In the genomic region with DNA sequence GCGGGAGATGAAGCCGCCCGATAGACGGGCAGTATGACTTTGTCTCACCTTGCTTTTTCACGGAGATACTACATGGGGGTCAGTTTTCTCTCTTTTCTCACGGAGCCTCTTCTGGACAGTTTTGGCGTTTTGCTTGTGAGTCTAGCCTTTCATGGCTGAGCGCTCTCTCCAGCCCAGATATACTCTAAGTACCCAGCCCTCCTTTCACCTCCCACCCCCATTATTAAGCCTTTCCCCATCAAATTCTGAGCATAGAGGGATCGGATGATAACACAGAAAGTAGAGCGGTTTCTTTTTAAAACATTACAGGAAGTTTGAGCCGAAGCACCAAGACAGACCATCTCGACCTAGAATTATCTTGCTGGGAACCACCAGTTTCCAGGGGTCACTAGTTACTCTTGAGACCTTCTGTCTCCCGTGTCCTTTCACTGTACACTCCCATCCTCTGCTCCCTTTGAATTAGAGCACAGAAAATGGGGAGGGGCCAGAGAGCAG, we compare ENCODE assay signal across 8 mouse cellular contexts. TPM values are rescaled to one million over a fixed set of nuclear protein-coding genes. Genes with fewer than 3 reads are reported as not detected.
DNase-seq lines count a peak whose midpoint lies in the region; ATAC-seq and TF ChIP-seq lines count a peak whose summit lies in the region.

No protein-coding gene starts in this region.

- no peaks in the 10 kb centered on the region for H3K9me3 ChIP-seq in kidney, embryonic 15.5 days (replicated peaks)
- no peaks in the 10 kb centered on the region for H3K9me3 ChIP-seq in hindbrain, embryonic 14.5 days (ENCODE audit: control insufficient read depth, low read length)
- no peaks in the 10 kb centered on the region for H3K9me3 ChIP-seq in midbrain, embryonic 14.5 days (ENCODE audit: control insufficient read depth, low read length)

- WGBS in kidney, embryonic 15.5 days, result 3% methylated on average over 13 of the region's 13 CpGs
- 2% methylated on average over 13 of the region's 13 CpGs for WGBS in hindbrain, embryonic 14.5 days
- WGBS in midbrain, embryonic 14.5 days, result 2% methylated on average over 13 of the region's 13 CpGs

- ATAC-seq in kidney, embryonic 15.5 days (replicated peaks; ENCODE audit: low FRiP score), result no peak; the same call in 1 of the 2 replicates
- ATAC-seq in hindbrain, embryonic 14.5 days (ENCODE audit: low FRiP score), result peak; percentile 7; the same call in 1 of the 2 replicates
- ATAC-seq in midbrain, embryonic 14.5 days (ENCODE audit: low FRiP score, low TSS enrichment), result peak; percentile 17; the same call in 1 of the 2 replicates

- H3K27me3 ChIP-seq in kidney, embryonic 15.5 days, result no peaks in the 10 kb centered on the region
- no peaks in the 10 kb centered on the region for H3K27me3 ChIP-seq in hindbrain, embryonic 14.5 days (ENCODE audit: control insufficient read depth, insufficient read depth, low read length)
- no peaks in the 10 kb centered on the region for H3K27me3 ChIP-seq in midbrain, embryonic 14.5 days (ENCODE audit: control insufficient read depth, insufficient read depth, low read length)

- no peak for TF ChIP-seq POLR2A in cortical plate, adult 2 months (IDR thresholded peaks at IDR 0.05; ENCODE audit: extremely low read depth, insufficient read depth, low read length)

- intact Hi-C loops in left cerebral cortex, postnatal 4 days (cut with DNase I), result loop anchor here (5.0 to 10.0 kb wide), 2 partner anchors 54 to 172 kb away; no protein-coding TSS in a partner anchor

- H3K27ac ChIP-seq in kidney, embryonic 15.5 days, result peak overlapping the region; percentile 93
- H3K27ac ChIP-seq in cortical plate, adult 2 months (ENCODE audit: insufficient read depth, low read length), result no peak overlapping the region
- peak overlapping the region; percentile 58; the same call in 1 of the 2 replicates for H3K27ac ChIP-seq in hindbrain, embryonic 14.5 days
- H3K27ac ChIP-seq in midbrain, embryonic 14.5 days (replicated peaks; ENCODE audit: low read depth, low read length), result peak overlapping the region; percentile 82

- peak overlapping the region; percentile 64 for H3K4me3 ChIP-seq in kidney, embryonic 15.5 days (replicated peaks)
- peak overlapping the region; percentile 92 for H3K4me3 ChIP-seq in cortical plate, adult 2 months (ENCODE audit: insufficient read depth, low read length)
- peak overlapping the region; percentile 69 for H3K4me3 ChIP-seq in hindbrain, embryonic 14.5 days (replicated peaks; ENCODE audit: low read length)
- peak overlapping the region; percentile 71 for H3K4me3 ChIP-seq in midbrain, embryonic 14.5 days (replicated peaks; ENCODE audit: low read depth, low read length)

- H3K9ac ChIP-seq in kidney, embryonic 15.5 days, result peak overlapping the region; percentile 78
- peak overlapping the region; percentile 72 for H3K9ac ChIP-seq in hindbrain, embryonic 14.5 days
- H3K9ac ChIP-seq in midbrain, embryonic 14.5 days (replicated peaks; ENCODE audit: low read length), result peak overlapping the region; percentile 69

- H3K4me1 ChIP-seq in kidney, embryonic 15.5 days, result peaks cover 9% of the 10 kb centered on the region; the same call in 1 of the 2 replicates
- H3K4me1 ChIP-seq in cortical plate, adult 2 months (ENCODE audit: control insufficient read depth, insufficient read depth, low read length), result no peaks in the 10 kb centered on the region
- no peaks in the 10 kb centered on the region; the same call in 1 of the 2 replicates for H3K4me1 ChIP-seq in hindbrain, embryonic 14.5 days (replicated peaks; ENCODE audit: control insufficient read depth, insufficient read depth, low read length)
- peaks cover 5% of the 10 kb centered on the region; the same call in 1 of the 2 replicates for H3K4me1 ChIP-seq in midbrain, embryonic 14.5 days (ENCODE audit: control insufficient read depth, insufficient read depth, low read length)

- peak overlapping the region; percentile 92 for H3K4me2 ChIP-seq in kidney, embryonic 15.5 days
- peak overlapping the region; percentile 87 for H3K4me2 ChIP-seq in hindbrain, embryonic 14.5 days (replicated peaks)
- H3K4me2 ChIP-seq in midbrain, embryonic 14.5 days (ENCODE audit: low read length), result peak overlapping the region; percentile 89

- TF ChIP-seq CTCF in cortical plate, adult 2 months (IDR thresholded peaks at IDR 0.05; ENCODE audit: extremely low read depth, insufficient read depth, low read length), result no peak

- no peaks in the 10 kb centered on the region for H3K36me3 ChIP-seq in kidney, embryonic 15.5 days
- H3K36me3 ChIP-seq in hindbrain, embryonic 14.5 days (replicated peaks; ENCODE audit: control insufficient read depth, insufficient read depth), result no peaks in the 10 kb centered on the region
- no peaks in the 10 kb centered on the region for H3K36me3 ChIP-seq in midbrain, embryonic 14.5 days (ENCODE audit: control insufficient read depth, insufficient read depth, low read length)

- no peak for DNase-seq in kidney, postnatal 25 days
- peak; percentile 36 for DNase-seq in hindbrain, embryonic 14.5 days (ENCODE audit: low spot score)
- peak; percentile 51 for DNase-seq in midbrain, embryonic 14.5 days
- no peak for DNase-seq in left cerebral cortex, postnatal 4 days
- no peak for DNase-seq in layer of hippocampus, postnatal 10 days (ENCODE audit: low spot score in 2 of 2)
- no peak for DNase-seq in testis, postnatal 10 days (ENCODE audit: low spot score)

RNA-seq across cellular contexts. Expression of a gene that starts 2.0 kb away (rescaled TPM):
- 3.9 and 5.4 TPM in 2 replicates for polyA plus RNA-seq in kidney, embryonic 15.5 days (2015; fragmentation: Nextera tagmentation; extraction: Ambion mirVana)
- 3.9 and 4.0 TPM in 2 replicates for polyA plus RNA-seq in cortical plate, adult 2 months (2012; rRNA removed)
- 2.6 and 3.0 TPM in 2 replicates for polyA plus RNA-seq in hindbrain, embryonic 14.5 days (2014; fragmentation: Nextera tagmentation; extraction: Ambion mirVana)
- polyA plus RNA-seq in midbrain, embryonic 14.5 days (2014; fragmentation: Nextera tagmentation; extraction: Ambion mirVana), result 2.3 and 3.4 TPM in 2 replicates
- 10 to 100 TPM; 13.1 to 13.7 TPM for total RNA-seq in left cerebral cortex, postnatal 4 days (2021)
- total RNA-seq in layer of hippocampus, postnatal 10 days (2021), result 10 to 100 TPM; 10.4 to 12.7 TPM

Comparison
In these comparisons a context has a peak if more than half of its experiments do, and no peak if none do; other contexts are left out.
1. DNase-seq: peak in hindbrain, embryonic 14.5 days (single experiment) and midbrain, embryonic 14.5 days (single experiment); none in kidney, postnatal 25 days (0 of 2), left cerebral cortex, postnatal 4 days (single experiment), layer of hippocampus, postnatal 10 days (0 of 2) and testis, postnatal 10 days (single experiment).
2. Peak in every context shown above with its lines, with median percentiles within 50 percentile points of each other: H3K4me2 ChIP-seq, H3K4me3 ChIP-seq and H3K9ac ChIP-seq.